Mouse (Mus musculus): ENCODE data around the gene Tnfsf15.

DNA sequence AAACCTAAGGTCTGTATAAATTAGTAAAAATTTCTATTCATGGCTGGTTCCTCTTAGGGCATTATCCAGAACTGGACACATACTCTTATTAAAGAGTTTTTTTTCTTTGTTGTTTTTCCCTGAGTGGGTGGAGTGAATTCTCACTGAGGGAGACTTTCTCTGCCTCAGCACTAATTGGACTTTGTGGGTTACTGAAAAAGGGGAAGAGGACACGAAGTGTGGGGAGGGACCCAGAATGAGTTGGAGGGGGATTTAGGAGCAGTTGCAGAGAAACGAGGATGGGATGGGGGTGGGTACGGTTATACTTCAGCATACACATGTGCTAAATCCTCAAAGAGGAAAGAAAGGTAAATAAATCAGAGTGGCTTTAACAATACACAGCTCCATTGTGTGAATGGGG is 45.2 kb downstream of the Tnfsf15 start:
- no peak for TF ChIP-seq CTCF (IDR thresholded peaks at IDR 0.05; ENCODE audit: low read depth, low read length)
- no peak for TF ChIP-seq POLR2A (IDR thresholded peaks at IDR 0.05; ENCODE audit: extremely low read depth, insufficient read depth, low read length)
